Mouse (Mus musculus): ENCODE measurements around the gene Ypel1. TPM values are rescaled to one million over a fixed set of nuclear protein-coding genes. Genes with fewer than 3 reads are reported as not detected.

Gene Ypel1
- total RNA-seq, 2 experiments from 2014 or later, result 35.4 to 38.5 TPM

DNA sequence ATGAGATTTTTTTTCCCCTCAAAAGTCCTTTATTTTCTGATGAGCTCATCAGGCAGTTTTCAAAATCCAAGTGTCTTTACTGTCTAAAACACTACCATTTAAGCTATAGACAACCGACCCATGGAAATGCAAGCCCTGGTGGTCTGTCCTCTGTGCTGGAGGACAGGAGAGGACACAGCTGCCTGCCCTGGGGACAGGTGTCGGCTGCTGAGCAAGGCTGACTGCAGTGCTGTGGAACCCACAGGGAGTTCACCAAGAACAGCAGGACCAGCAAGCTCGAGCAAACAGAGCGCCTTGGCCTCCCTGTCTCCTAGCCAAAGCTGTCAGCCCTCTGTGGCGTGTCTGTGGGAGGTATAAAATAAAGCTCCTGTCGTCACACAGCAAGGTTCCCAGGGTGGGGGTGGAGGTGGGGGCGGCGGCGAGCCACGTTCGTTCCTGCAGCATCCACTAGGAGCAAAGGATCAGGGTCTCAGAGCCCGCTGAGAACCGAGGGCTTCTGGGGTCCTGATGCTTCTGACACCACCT, 17.2 kb downstream of the Ypel1 start:
- peak in 1 of 2 experiments; percentile 34 for DNase-seq

- no peak for DNase-seq
Measured at GRCm38 (mm10) chr16:17088346-17088745, 18.9 kb downstream of the Ypel1 start.

DNA sequence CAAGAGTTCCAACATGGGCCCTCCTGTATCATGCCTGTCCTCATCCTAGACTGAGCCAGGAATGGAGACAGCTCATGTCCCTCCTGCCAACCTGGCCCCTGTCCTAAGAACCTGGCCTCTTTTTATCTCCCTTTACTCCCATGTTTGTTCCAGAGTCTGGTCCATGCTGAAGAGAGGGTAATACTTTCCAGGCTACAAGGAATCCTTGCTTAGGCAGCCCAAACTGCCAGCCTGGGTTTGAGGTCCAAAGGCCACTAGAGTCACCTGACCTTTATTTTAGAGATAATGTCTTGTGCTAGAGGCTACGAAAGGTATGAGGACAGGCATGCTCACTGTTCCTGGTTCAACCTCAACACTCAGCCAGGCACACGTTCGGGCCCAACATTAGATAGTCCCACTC, 27.4 kb downstream of the Ypel1 start:
- DNase-seq, result no peak

- DNase-seq, result no peak
Measured at GRCm38 (mm10) chr16:17102630-17103220, 33.2 kb downstream of the Ypel1 start.

DNA sequence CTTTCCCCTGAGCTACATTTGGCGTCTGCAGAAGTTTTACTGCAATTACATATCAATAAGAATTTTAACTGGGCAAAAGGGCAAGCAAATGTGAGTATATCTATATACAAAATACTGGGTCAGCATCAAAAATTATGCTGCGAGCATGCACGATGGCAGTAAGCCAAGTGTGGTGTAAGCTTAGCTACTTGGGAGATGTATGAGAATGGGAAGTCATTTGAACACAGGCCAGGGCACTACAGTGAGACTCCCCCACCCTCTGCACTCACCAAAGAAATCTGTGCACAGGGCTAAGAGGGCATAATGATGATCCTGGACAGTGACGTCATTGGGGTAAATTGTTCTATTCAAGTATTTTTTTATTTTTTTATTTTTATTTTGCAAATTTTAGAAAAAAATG, 35.1 kb downstream of the Ypel1 start:
- no peak for DNase-seq

DNA sequence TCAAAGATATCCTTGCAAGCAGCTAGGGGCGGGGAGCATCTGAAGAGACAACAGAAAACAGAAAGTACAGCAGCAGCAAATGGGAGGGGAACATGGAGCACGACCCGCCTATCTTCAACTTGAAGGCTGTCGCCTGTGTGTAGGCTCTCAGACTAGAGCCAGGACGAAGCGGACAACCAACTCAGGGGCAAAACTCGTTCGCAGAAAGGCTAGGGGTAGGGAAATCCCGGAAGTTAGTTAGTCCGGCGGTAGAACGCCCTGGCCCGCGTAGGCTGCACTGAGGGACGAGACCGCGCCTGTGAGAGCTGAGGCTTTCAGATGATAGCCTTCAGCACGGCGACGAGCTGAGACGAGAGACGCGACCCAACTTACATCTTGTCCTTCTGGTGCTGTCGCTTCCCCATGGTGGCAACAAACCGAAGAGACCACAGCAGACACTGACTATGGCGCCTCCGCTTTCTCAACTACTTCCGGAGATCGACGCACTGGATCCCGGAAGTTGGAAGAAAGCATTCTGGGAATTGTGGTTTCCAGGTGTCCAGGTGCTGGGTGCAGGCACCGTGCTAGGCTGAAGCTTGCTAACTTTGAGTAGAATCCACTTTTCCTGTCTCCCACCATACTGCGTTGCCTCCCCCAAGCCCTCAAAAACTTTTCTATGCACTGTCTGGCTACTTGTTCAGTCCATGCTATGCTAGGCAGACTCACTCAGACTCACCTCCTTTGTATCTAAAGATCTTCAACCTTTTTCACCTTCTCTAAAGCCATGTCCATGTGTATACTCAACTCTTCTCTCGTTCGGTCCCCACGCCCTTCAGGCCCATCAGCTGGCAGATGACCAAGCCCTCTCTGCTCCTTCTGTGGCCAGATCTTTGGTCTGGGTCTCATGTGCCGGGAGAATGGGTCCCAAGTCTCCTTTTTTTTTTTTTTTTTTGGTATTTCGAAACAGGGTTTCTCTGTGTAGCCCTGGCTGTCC, 41.6 kb downstream of the Ypel1 start, which contains the start of gene Ppil2:
Gene Ppil2, minus strand, starts transcription at position 487 of the 973 bp plus-strand sequence.
- peak; percentile 66 to 69 for DNase-seq

- DNase-seq, result no peak
Measured at GRCm38 (mm10) chr16:17117309-17117799, 47.9 kb downstream of the Ypel1 start.

DNA sequence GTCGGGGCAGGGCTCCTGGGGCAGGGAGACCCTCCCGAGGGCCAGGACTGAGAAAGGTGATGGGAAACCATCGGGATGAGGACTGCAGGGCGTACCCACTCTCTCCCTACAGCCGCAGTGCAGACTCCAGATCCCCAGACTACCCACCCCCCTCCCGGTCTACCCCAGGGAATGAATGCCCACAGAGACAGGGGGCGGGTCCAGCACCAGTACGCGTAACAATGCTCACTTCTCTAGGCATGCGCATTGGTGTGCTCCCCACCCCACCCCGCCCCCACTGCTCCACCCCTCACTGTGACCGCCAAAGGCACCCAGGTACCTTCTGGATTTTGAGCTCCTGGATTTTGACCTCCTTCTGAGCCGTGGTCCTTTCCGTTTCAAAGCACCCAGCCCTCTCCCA, 52.1 kb downstream of the Ypel1 start:
- DNase-seq, result no peak

GRCm38 (mm10) chr16:17124119-17124870, 54.8 kb downstream of the Ypel1 start:
- DNase-seq, result no peak

GRCm38 (mm10) chr16:17124871-17125520, 55.5 kb downstream of the Ypel1 start, which contains the start of gene 2610318N02Rik:
Gene 2610318N02Rik, minus strand, starts transcription at chr16:17125167.
- peak; percentile 44 to 47 for DNase-seq

DNA sequence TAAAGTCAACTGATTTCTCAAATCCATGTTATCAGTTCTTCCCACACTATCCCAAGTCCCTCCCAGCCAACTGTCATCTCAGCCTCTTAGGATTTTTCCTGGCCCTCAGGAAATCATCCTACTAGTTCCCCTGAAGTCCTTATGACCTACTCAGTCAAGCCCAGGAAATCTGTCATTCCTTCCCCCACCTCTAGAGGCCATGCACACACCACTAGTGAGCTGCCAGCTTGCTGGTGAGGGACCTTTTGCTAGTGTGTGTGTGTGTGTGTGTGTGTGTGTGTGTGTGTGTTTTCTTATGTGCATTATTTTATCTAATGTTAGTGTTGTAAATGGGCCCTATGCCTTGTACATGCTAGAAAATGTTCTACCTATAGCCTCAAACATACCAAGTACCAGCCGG, 57.8 kb downstream of the Ypel1 start:
- DNase-seq, result no peak

DNA sequence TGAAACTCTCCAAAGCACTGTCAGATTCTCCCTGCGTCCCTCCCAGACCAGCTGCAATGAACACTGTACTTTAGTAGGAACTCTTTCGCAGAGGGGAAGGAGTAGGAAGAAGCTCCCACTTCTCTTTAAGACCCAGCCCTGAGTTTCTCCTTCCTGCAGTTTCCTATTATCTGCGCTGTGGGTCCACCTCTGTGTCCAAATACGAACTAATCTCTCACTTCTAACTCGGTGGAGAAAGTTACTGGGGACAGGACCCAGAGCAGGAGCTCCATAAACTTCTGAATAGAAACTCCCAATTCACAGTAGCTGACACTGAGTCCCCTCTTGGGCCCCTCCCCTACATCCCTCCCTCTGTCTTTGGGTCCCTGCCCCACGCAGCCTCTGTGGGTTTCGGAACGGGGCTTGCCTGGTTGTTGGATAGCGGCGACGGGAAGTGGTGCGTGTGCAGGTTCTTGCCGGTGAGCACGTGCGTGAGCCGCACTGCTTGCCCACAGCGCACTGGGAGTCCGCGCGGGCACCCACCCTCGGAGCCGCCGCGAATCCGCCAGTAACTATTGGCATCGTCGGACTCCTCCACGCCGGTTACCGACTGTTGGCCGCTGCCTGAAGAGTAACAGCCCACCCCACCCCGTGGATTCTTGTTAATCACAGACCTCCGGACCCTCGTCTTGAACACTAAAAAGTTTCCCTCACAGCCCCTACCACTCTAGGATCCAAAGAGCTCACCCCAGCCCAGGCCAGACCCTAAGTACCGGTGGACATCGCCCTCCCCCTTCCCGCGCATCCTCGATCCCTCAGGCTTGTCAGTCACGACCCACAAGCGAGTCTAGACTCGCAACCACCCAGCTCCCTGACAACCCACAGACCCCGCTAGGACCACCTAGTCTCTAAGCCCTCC, 61.9 kb downstream of the Ypel1 start:
- peak; percentile 25 to 30 for DNase-seq

DNA sequence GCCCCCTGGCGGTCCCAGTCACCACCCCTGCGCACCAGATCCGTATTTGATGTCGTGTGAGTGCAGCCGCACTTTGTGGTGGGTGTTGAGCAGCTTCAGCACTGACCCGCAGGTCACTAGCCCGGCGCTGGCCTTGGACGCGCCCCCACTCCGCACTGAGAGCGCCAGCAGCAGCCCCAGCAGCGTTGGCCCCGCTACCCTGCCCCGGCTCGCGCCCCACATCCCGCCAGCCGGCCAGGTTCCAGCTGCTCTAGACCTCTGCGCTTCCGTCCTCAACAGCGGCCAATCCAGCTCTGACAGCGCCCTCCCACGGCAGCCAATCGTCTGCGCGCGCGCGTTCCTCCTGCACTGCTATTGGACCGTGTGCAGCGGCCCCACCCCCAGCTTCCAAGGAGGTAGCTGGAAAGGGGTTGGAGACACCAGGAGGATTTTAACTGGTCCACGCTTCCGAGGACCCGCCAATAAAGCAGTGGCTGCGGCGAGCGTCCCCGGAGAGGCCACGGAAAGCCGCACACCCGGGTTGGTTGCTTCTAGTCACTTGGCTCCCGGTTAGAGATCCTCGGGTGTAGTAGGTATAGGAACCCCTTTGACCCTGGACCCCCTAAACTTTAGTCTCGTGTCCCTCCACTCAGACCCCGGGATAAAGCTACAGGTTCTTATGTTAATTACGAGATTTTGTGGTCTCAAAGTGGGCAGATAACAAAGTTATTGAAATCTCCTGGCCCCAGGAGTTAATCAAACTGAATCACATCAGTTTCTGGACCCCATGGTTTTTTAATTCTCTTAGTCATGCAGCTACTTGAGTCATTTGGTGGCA, 62.8 kb downstream of the Ypel1 start, which contains the start of gene Sdf2l1:
Gene Sdf2l1, minus strand, starts transcription at position 295 of the 817 bp plus-strand sequence.
- DNase-seq, result peak; percentile 98

- no peak for DNase-seq
Measured at GRCm38 (mm10) chr16:17132906-17133200, 63.4 kb downstream of the Ypel1 start.

Small RNAs within 50 kb of the gene (microRNA-seq; reads per million reads assigned to microRNA genes)
- gene Mir130b, result 52.5 to 63.9 reads per million in 2 experiments
- gene Mir301b, result 2.5 to 3.9 reads per million in 2 experiments

Other genes starting within 250 kb of the Ypel1 start
- 1 to 10 TPM; 8.9 to 9.4 TPM for gene Spag6l, start 240.2 kb upstream of the Ypel1 start, total RNA-seq (2021)
- gene Igll1, start 205.7 kb upstream of the Ypel1 start, total RNA-seq (2021), result not detected
- gene Top3b, start 199.0 kb upstream of the Ypel1 start, total RNA-seq (2021), result 10 to 100 TPM; 56.6 to 71.4 TPM
- 1 to 10 TPM in 1 of 2 experiments, not detected in 1; 1.5 TPM for gene Vpreb1, start 198.9 kb upstream of the Ypel1 start, total RNA-seq (2021)
- gene Ppm1f, start 173.2 kb upstream of the Ypel1 start, total RNA-seq (2021), result 10 to 100 TPM; 47.0 to 49.5 TPM
- gene Mapk1, start 86.3 kb upstream of the Ypel1 start, total RNA-seq (2021), result 100 to 1,000 TPM; 522 to 529 TPM
- 100 to 1,000 TPM in 1 of 2 experiments, 10 to 100 TPM in 1; 84.9 to 102 TPM for gene Ppil2, start 41.6 kb downstream of the Ypel1 start, total RNA-seq (2021)
- 1 to 10 TPM in 1 of 2 experiments, under 1 TPM in 1; 0.94 to 1.4 TPM for gene 2610318N02Rik, start 55.5 kb downstream of the Ypel1 start, total RNA-seq (2021)
- gene Sdf2l1, start 62.7 kb downstream of the Ypel1 start, total RNA-seq (2021), result 10 to 100 TPM; 36.6 to 52.7 TPM
- 10 to 100 TPM; 27.2 to 29.3 TPM for gene Ydjc, start 74.9 kb downstream of the Ypel1 start, total RNA-seq (2021)
- gene Ccdc116, start 77.5 kb downstream of the Ypel1 start, total RNA-seq (2021), result 1 to 10 TPM; 1.5 to 1.7 TPM
- 100 to 1,000 TPM; 157 to 159 TPM for gene Ube2l3, start 133.0 kb downstream of the Ypel1 start, total RNA-seq (2021)
- 1 to 10 TPM; 3.0 to 3.5 TPM for gene Rimbp3, start 138.9 kb downstream of the Ypel1 start, total RNA-seq (2021)
- gene Hic2, start 163.9 kb downstream of the Ypel1 start, total RNA-seq (2021), result 1 to 10 TPM; 4.5 to 5.9 TPM
- 100 to 1,000 TPM in 1 of 2 experiments, 10 to 100 TPM in 1; 91.2 to 112 TPM for gene Tmem191c, start 206.4 kb downstream of the Ypel1 start, total RNA-seq (2021)

All from layer of hippocampus, postnatal 36 days (tissue).